Mouse (Mus musculus): Measurements from ENCODE around the gene Alk. TPM values are rescaled to one million over a fixed set of nuclear protein-coding genes. Genes with fewer than 3 reads are reported as not detected.

Gene Alk
- total RNA-seq, 2 experiments from 2014 or later: 7.1 to 7.2 TPM

- no peak for DNase-seq (ENCODE audit: low spot score in 2 of 2)
Measured at GRCm38 (mm10) chr17:72157830-72158629, 446.4 kb downstream of the Alk start.

DNA sequence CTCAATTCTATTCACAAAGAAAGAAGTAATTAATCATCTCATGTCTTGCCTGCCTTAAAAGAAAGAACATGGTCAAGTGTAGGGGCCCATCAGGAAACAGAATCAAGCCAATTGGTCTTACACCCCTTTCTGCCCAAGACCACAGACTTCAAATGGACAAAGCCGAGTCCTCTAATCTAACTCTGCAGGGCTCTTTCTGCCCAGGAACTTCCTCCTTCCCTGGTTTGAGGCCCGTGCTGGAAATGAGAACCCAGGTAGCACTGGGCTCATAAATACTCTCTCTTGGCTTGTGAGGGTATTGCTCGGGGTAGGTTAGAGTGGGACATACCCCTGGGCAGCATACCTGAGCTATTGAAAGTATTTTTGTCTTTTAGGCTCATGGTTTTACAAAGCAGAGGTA, 451.4 kb downstream of the Alk start:
- no peak for DNase-seq (ENCODE audit: low spot score in 2 of 2)

GRCm38 (mm10) chr17:72144946-72145598, 459.4 kb downstream of the Alk start:
- DNase-seq (ENCODE audit: low spot score in 2 of 2): no peak

DNA sequence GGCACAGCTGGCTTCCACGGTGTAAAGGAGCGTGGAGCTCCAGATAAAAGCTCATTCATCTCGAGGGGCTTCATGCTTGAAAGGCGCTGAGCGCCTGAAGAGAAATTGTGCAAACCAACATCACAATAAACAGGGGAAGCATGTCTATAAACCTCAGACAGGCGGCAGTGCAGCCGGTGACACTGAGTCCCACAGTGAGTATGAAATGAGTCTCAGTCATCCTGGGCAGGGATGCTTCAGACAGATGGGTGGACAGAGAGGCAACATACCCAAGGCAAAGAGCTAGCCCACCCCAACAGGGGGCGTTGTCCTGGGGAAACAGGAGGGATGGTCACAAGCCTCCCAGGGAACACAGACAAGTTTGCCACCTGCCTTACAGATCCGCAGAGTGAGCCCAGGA, 460.0 kb downstream of the Alk start:
- DNase-seq (ENCODE audit: low spot score in 2 of 2): no peak

DNA sequence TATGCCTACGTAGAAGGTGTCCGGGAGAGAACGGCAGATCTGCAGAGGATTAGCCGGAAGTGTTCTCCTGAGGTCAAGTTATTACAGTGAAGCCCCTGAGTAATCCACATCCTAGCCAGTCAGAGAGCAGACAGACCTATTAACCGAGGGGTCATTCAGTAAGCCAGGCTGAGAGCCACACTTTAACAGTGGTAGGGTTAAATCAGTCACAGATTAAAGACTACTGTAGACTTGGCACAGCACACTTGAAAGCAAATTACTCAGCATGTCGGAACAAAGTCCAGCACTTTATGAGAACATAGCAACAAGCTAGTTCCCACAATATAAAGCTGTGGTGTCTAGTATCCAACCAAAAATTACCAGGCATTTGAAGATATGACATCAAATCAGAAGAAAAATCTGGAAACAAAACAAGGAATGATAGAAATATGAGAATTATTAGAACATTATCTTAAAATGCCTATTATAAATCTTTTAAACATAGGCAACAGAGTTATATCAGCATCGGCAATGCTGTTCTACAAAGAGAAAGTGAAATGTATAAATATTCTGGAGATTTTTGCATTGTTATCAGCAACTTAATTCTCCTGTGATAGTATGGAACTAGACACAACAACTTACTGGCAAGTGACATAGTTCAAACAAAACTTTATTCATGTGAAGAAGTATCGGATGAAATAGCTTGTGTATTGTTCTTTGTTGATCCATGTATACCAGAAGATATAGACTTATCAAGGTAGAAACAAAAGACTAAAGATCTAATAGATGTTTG, 472.1 kb downstream of the Alk start:
- no peak for DNase-seq (ENCODE audit: low spot score in 2 of 2)

- no peak for DNase-seq (ENCODE audit: low spot score in 2 of 2)
Measured at GRCm38 (mm10) chr17:72121660-72122059, 482.8 kb downstream of the Alk start.

- DNase-seq (ENCODE audit: low spot score in 2 of 2): no peak
Measured at GRCm38 (mm10) chr17:72120278-72120677, 484.1 kb downstream of the Alk start.

DNA sequence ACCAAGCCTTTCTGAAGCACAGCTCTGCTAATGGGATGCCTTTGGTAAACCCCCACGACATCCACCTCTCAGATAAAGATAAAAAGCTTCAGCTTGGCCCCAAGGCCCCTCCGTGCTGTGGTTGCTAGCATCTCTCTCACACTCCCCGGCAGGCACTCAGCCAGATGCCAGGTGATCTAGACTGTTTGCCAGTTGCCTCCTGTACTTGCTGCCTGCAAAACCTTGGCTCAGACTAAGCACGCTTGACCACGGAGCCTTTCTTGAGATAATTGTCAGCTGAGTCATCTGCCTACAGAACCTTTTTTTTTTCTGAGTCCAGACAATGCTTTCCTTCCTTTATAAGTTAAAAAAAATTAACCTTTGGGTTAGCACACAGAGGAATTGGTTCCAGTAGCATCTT, 486.1 kb downstream of the Alk start:
- no peak for DNase-seq (ENCODE audit: low spot score in 2 of 2)

DNA sequence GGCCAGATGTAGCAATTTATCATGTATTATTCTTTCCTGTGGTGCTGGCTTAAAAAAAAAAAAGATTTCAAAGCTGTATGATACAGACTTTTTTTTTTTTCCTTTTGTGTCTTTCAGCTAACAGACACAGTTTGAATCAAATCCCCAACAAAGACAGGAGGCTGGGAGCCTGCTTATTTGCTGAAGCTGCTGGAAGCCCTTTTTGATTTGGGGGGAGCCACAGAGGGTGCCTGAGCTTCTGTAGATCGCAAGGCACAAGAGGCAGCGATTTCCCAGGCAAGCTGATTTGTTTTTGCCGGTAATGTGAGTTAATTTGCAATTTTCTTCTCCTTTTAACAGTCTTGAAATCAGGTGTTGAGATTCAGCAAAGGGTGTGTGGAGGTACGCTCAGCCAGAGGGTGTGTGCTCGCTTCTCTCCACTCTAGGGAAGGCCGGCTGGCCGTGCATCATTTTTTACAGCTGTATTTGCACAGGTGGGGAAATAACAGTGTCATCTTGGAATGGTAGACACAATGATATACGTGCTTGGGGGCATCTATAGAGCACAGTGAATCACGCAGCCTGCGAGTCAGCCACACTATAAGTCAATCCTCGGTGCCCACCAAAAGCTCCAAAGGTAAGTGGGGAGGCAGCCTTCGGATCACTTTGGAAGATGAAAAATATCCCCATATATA, 489.0 kb downstream of the Alk start:
- no peak for DNase-seq (ENCODE audit: low spot score in 2 of 2)

DNA sequence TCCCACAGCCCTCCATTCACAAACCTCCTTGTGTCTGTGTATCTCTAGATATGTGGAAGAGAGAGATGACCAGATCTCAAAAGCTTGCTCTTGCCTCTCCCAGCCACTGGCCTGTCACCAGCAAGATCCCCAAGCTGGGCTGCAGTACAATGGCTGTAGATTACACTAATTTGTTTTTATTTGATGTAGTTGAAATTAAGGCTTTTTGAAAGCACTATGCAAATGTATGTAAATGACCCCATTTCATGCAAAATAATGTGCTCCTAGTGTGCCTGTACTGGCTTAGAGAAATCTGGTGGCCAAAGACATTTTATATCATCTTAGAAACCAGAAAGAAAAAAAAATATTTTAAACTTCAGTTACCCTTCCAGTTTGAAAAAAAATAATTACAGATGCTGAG, 492.4 kb downstream of the Alk start:
- no peak for DNase-seq (ENCODE audit: low spot score in 2 of 2)

- no peak for DNase-seq (ENCODE audit: low spot score in 2 of 2)
Measured at GRCm38 (mm10) chr17:72111528-72111927, 492.9 kb downstream of the Alk start.

DNA sequence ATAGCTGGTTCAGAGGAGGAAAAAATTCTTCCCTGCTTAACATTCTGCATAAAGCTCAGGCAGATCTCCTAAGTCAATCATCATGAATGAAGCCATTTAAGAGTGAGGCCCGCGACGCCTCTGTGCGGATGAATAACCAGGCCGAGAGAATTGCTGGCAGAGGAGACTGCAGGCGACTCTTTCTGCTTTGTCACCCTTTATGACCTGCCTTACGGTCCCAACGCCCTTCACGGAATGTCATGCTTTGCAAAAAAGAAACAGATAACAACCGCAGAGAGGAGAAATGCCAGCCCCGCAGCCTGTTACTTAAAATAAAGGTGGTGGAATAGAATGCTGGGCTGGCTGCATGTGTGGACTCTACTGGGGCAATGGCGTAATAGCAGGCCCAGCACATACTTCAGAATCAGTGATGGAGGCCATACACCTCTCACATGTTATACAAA, 517.1 kb downstream of the Alk start:
- DNase-seq (ENCODE audit: low spot score in 2 of 2): no peak

DNA sequence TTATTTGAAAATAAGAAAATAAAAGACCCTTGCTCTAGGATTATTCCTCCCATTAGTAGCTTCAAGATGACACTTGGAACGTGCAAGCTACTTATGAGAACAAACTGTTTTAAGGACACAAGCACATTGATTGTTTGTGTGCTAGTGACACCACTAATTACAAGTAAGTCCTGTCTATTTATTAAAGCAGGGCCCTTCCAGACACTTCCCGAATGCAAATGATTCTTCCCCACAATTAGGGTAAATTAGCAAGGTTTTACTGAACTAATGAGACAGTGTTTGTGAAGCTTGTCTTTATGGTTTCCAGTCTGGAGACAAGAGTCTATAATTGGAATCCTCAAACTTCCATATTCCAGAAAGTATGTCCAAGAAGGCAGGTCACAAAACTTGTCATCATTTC, 523.0 kb downstream of the Alk start:
- no peak for DNase-seq (ENCODE audit: low spot score in 2 of 2)

- DNase-seq (ENCODE audit: low spot score in 2 of 2): peak; percentile 35 to 60
Measured at GRCm38 (mm10) chr17:72076306-72076921, 528.0 kb downstream of the Alk start.

DNA sequence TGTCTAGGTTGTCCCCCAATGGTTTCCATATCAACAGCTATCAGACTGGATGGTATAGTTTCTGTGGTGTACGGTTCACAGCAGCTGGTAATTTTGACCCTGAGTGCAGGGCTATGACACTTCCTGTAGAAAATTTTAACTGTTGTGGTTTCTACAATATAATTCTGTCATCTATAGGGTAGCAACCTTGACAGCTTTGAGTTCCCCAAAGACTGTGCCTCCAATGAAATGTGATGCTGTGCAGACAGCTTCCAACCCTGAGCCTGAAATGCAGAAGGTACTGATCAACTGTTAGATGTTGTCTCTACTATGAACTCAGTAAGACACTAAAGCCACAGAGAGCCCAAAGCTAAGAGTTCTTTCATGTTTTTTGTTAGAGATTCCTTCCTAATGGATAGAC, 532.6 kb downstream of the Alk start:
- DNase-seq (ENCODE audit: low spot score in 2 of 2): no peak

- no peak for DNase-seq (ENCODE audit: low spot score in 2 of 2)
Measured at GRCm38 (mm10) chr17:72068176-72068575, 536.3 kb downstream of the Alk start.

- no peak for DNase-seq (ENCODE audit: low spot score in 2 of 2)
Measured at GRCm38 (mm10) chr17:72062978-72063377, 541.4 kb downstream of the Alk start.

GRCm38 (mm10) chr17:72059312-72059711, 545.1 kb downstream of the Alk start:
- no peak for DNase-seq (ENCODE audit: low spot score in 2 of 2)

DNA sequence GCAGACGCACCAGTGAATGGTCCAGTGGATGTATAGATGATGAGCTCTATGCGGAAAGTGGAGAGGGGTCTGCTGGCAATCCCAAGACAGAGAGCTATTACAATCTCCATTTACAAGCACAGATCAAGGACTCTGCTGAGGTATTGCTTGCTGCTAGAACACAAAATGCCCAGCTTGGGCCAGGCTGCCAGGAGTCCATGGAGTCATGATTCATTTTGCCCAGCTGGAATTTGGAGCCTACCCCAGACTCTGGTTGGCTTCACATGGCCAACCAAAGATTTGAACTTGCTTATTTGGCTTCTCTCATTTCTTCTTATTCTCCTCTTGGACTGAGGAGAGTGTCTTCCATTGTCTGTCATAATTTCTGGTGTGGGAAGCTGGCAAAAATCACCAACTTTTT, 558.8 kb downstream of the Alk start:
- DNase-seq (ENCODE audit: low spot score in 2 of 2): no peak

- DNase-seq (ENCODE audit: low spot score in 2 of 2): peak in 1 of 2 experiments; percentile 16
Measured at GRCm38 (mm10) chr17:72043667-72044390, 560.6 kb downstream of the Alk start.
